Mouse (Mus musculus) cortical plate, adult 2 months (tissue): ENCODE measurements around the gene Vps37b. TPM values are rescaled to one million over a fixed set of nuclear protein-coding genes. Genes with fewer than 3 reads are reported as not detected.

Experiments
- H3K27ac ChIP-seq: fragments of 200-500 bp; 2 replicates; pipeline ENCODE4 v1.5.1; 2012; ENCODE audit warnings: low read length, control low read depth, inconsistent platforms; ENCODE audit not compliant: insufficient read depth
- H3K4me1 ChIP-seq: fragments of 200-500 bp; 2 replicates; pipeline ENCODE4 v1.6.1; 2011; ENCODE audit warnings: low read length; ENCODE audit not compliant: control insufficient read depth, insufficient read depth
- H3K4me3 ChIP-seq: fragments of 200-500 bp; 2 replicates; pipeline ENCODE4 v1.5.1; 2011; ENCODE audit warnings: mild to moderate bottlenecking, low read length, control low read depth; ENCODE audit not compliant: insufficient read depth
- CTCF ChIP-seq: fragments of 200-500 bp; IDR thresholded peaks from 2 replicates; pipeline ENCODE4 v1.5.1; 2011; ENCODE audit warnings: mild to moderate bottlenecking, control low read depth, low read length; ENCODE audit not compliant: insufficient read depth; ENCODE audit errors: extremely low read depth
- POLR2A ChIP-seq: fragments of 200-500 bp; IDR thresholded peaks from 2 replicates; pipeline ENCODE4 v1.6.1; 2011; ENCODE audit warnings: mild to moderate bottlenecking, low read length, control low read depth; ENCODE audit not compliant: insufficient read depth; ENCODE audit errors: extremely low read depth
- polyA plus RNA-seq: library from polyadenylated mRNA; depleted of rRNA; stranded (reverse); fragments of >200 nt; gene quantifications from 2 replicates; pipeline ENCODE4 v1.2.3, GENCODE M21; 2012

Vps37b gene
- polyA plus RNA-seq, 1 experiment: 48.4 TPM

DNA sequence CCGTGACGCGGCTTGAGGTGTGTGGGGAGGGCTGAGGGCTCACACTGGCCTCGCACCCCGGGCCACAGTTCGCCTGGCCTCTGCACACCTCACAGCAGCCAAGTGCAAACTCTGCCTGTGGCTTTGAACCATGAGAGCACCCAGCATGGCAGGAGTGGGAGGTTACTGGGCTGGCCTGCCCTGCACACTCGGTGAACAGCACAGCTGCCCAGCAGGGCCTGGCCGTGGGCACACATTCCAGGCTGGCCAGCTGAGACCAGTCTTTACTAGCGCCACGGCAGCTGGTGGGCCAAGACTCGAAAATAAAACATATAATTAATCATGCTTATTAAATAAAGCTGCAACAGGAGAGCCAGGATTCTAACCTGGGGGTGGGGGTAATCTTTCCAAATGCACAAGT is 26.5 kb downstream of the Vps37b start:
- no peak overlapping the region for H3K4me3 ChIP-seq
- no peak overlapping the region for H3K27ac ChIP-seq
- TF ChIP-seq CTCF (no peak), POLR2A (no peak)
- peaks cover 5% of the 10 kb centered on the region for H3K4me1 ChIP-seq

DNA sequence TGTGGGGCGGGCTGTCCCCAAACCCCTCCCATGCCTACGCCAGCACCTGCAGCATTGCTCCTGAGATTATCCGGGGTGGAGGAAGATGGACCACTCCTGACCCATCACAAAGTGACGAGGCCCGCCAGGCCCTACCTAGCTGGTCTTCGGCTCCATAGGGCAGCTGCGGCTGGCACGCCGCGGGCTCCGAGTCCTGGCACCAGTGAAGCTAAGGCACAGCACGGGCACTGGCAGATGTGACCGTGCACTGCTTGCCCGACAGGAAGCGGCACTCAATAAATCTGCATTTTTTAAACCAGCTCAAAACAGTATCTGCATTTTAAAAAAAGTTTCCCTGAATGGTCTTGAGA is 26.9 kb downstream of the Vps37b start:
- H3K27ac ChIP-seq: no peak overlapping the region
- TF ChIP-seq CTCF: no peak
- TF ChIP-seq POLR2A: no peak
- no peak overlapping the region for H3K4me3 ChIP-seq
- peaks cover 5% of the 10 kb centered on the region for H3K4me1 ChIP-seq

DNA sequence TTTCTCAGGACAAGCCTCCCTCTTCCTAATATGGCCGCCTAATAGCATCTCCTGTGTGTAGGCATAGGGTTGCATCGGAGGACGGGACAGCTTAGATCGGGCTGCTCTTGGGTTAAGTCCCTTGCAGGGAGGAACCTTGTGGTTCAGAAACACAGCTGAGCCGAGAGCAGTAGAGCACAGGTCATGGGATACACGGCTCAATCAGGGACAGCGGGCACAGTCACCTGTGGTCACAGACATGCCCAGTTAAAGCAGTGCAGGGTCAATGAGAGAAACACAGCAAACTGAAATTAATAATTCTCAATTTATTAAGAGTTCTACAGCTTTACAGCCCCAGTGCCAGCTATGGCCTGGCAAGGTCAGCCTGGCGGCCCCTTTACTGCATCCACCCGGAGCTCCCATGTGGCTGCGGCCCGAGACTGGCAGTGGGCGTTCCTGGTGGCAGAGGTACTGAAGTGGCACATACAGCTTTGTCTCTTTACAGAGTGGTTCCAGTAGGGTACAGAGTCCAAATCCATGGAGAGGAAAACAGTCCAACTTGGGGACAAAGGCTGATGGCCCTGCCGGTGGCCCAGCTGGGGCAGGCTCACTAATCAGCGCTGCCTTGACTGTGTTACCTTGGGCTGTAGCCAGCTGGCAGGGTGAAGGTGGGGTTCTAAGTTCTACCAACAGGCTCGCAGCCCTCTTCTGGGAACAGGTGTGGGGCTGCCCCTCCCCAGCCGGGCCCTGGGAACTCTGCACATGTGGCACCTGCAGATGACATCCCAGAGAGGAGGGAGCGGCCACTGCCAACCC is 27.5 kb downstream of the Vps37b start:
- TF ChIP-seq CTCF (no peak), POLR2A (no peak)
- H3K4me1 ChIP-seq: no peaks in the 10 kb centered on the region
- H3K4me3 ChIP-seq: no peak overlapping the region
- H3K27ac ChIP-seq: no peak overlapping the region

DNA sequence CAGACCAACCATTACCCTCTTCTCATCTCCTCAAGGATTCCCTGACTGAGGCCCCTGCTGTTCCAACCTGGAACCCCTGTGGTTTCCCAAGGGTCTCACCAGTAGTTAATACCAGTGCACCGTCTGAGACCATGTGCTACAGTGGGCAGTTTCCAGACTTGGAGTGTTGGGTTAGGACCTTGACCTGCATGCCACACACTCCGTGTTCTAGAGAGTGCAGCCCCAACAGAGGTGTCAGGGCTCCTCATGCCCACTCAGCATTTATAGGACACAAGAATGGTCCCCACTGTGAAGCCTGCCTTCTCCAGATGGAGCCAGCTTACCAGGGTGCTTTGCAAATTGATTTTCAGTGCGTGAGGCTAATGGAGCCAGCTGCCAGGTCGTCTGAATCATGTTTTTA is 28.7 kb downstream of the Vps37b start:
- Histone ChIP-seq H3K4me1 (no peaks in the 10 kb centered on the region), H3K27ac (0 out of 2 replicates have a peak overlapping the region, but pooled peaks have one; percentile 32), H3K4me3 (no peak overlapping the region)
- TF ChIP-seq POLR2A (no peak), CTCF (no peak)

DNA sequence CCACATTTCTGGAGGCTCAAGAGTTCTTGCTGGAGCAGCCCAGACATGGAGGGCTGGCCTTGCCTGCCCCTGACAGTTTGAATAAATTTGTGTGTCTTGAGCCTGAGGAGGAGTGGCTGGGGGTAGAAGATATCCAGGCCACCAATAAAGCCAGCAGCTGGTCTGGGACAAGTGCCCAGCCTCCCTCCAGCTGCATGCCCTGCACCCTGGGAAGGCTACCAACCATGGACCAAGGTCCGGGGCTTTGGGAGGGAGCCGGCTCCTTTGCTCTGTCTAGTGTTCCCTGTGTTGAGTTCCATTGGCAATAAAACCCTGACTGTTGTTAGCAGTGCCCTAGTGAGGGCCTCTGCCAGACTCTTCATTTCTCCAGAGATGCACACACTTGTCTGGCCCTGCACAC is 29.2 kb downstream of the Vps37b start:
- no peak overlapping the region for H3K4me3 ChIP-seq
- TF ChIP-seq CTCF: no peak
- no peak for TF ChIP-seq POLR2A
- 0 out of 2 replicates have a peak, but pooled peaks cover 1% of the 10 kb centered on the region for H3K4me1 ChIP-seq
- no peak overlapping the region for H3K27ac ChIP-seq

DNA sequence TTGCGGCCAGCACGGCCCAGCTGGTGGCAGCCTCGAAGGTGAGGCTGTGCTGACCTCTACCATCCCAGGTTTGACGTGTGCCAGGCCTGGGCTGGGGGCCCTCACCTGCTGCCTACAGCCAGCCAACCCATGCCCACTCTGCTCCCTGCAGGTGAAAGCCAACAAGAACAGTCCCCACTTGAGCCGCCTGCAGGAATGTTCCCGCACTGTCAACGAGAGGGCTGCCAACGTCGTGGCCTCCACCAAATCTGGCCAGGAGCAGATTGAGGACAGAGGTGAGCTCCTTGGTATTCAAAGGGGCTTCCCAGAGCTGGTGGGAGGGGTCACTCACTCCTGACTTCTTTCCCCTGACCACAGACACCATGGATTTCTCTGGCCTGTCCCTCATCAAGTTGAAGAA is 30.8 kb downstream of the Vps37b start:
- peaks cover 3% of the 10 kb centered on the region for H3K4me1 ChIP-seq
- H3K4me3 ChIP-seq: no peak overlapping the region
- TF ChIP-seq POLR2A: no peak
- no peak for TF ChIP-seq CTCF
- H3K27ac ChIP-seq: no peak overlapping the region

DNA sequence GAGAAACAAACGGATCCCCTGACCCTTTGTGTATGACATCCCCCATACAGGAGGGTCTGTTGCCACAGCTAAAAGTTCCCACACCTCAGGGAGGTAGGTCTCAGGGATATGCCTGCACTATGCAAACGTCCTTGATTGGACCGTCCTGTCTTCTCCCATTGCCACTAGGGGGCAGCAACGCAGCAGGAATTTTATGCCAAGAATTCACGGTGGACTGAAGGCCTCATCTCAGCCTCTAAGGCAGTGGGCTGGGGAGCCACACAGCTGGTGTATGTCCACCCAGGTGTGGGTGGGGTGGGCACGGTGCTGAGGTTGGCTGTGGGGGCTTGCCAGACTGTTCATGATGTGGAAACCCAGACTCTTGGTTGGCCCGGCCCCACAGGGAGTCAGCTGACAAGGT is 31.2 kb downstream of the Vps37b start:
- TF ChIP-seq CTCF: peak; percentile 97
- no peak for TF ChIP-seq POLR2A
- Histone ChIP-seq H3K4me3 (no peak overlapping the region), H3K27ac (no peak overlapping the region), H3K4me1 (peaks cover 3% of the 10 kb centered on the region)

DNA sequence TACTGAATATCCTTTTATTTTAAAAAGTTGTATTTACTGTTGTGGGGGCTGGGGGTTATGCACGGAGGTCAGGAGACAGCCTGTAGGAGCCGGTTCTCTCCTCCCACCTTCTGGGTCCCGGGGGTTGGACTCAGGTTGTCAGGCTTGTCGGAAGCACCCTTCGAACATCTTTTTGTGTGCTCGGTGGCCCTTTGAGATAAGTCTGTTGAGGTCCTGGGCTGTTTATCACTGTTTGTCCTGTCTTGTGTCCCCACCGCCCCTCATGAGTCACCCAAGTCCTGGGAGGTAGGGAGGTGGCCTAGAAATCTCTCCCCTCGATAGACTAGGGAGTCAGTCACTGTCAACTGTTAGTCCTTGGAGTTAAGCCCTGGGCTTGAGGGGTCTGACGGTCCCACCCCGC is 33.7 kb downstream of the Vps37b start:
- Histone ChIP-seq H3K27ac (no peak overlapping the region), H3K4me1 (peaks cover 3% of the 10 kb centered on the region), H3K4me3 (no peak overlapping the region)
- TF ChIP-seq POLR2A (no peak), CTCF (no peak)

DNA sequence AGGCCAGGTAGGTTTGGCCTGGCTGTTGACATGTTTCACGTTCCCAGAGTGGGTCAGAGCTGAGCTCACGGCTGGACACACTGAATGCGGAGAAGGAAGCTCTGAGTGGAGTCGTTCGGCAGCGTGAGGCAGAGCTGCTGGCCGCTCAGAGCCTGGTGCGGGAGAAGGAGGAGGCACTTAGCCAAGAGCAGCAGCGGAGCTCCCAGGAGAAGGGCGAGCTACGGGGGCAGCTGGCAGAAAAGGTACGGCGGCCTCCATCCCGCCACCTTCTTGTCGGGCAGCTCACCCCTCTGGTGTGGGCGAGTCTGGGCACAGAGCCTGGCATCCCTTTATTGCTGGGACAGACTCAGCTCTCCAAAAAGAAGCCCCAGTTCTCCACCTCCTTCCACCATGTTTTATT is 34.3 kb downstream of the Vps37b start:
- Histone ChIP-seq H3K4me1 (peaks cover 3% of the 10 kb centered on the region), H3K4me3 (no peak overlapping the region), H3K27ac (no peak overlapping the region)
- TF ChIP-seq CTCF (no peak), POLR2A (no peak)

DNA sequence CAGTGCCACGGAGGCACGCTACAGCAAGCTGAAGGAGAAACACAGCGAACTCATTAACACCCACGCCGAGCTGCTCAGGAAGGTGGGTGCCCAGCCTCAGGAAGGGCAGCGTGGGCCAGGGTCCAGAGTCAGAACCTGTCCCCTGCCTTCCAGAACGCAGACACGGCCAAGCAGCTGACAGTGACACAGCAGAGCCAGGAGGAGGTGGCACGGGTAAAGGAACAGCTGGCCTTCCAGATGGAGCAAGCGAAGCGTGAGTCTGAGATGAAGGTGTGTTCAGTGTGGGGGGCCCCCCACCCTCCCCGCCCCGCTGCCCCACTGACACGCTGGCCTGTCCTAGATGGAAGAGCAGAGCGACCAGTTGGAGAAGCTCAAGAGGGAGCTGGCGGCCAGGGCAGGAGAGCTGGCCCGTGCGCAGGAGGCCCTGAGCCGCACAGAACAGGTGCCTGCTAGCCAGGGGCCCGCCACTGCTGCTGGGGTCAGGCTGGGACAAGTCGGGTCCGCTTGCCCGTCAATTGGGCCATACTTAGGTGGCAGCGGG is 34.8 kb downstream of the Vps37b start:
- Histone ChIP-seq H3K27ac (no peak overlapping the region), H3K4me3 (no peak overlapping the region), H3K4me1 (peaks cover 3% of the 10 kb centered on the region)
- no peak for TF ChIP-seq CTCF
- TF ChIP-seq POLR2A: no peak
